Mouse (Mus musculus): ENCODE results near the gene Gm49405. TPM values are rescaled to one million over a fixed set of nuclear protein-coding genes. Genes with fewer than 3 reads are reported as not detected.

Gene Gm49405
- polyA plus RNA-seq, 1 experiment from 2014 or later: 1.1 TPM

DNA sequence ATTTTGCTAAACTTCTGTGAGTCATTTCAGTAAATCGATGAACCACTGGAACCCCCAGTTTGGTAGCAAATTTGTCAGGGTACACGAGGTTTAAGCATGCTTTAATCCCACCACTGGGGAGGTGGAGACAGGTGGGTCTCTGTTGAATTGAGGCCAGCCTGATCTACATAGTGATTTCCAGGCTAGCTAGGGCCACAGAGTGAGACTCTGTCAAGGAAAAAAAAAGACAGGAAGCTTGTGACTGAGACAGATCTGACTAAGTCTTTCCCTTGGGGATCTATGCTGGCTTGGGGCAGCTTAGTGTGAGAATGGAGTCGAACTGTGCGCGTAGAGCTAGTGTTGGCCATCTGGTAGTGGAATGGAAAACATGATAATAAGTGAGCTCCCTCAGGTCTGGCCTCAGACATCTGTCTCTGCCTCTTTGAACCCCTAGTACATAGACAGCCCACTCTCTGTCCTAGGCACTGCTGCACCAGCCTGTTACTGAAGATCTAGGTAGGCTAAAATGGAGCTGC is 52.1 kb downstream of the Gm49405 start:
- H3K9me3 ChIP-seq (ENCODE audit: low read length): no peaks in the 10 kb centered on the region
- no peak overlapping the region for H3K4me2 ChIP-seq (replicated peaks; ENCODE audit: low read depth, low read length)
- no peak overlapping the region for H3K27ac ChIP-seq (ENCODE audit: low read length)
- no peak for TF ChIP-seq EP300 (IDR thresholded peaks at IDR 0.05)
- TF ChIP-seq CTCF (IDR thresholded peaks at IDR 0.05): no peak
- H3K36me3 ChIP-seq (ENCODE audit: insufficient read depth, low read length): no peaks in the 10 kb centered on the region
- DNase-seq (ENCODE audit: low spot score) (no peak), ATAC-seq (no peak)
- no peaks in the 10 kb centered on the region for H3K27me3 ChIP-seq (replicated peaks; ENCODE audit: insufficient read depth, low read length)
- no peak overlapping the region for H3K9ac ChIP-seq (replicated peaks; ENCODE audit: low read depth)
- WGBS: 65% methylated on average over 5 of the region's 5 CpGs
- no peaks in the 10 kb centered on the region for H3K4me1 ChIP-seq (ENCODE audit: insufficient read depth, low read depth, low read length)
- H3K4me3 ChIP-seq (ENCODE audit: low read depth, low read length): no peak overlapping the region

DNA sequence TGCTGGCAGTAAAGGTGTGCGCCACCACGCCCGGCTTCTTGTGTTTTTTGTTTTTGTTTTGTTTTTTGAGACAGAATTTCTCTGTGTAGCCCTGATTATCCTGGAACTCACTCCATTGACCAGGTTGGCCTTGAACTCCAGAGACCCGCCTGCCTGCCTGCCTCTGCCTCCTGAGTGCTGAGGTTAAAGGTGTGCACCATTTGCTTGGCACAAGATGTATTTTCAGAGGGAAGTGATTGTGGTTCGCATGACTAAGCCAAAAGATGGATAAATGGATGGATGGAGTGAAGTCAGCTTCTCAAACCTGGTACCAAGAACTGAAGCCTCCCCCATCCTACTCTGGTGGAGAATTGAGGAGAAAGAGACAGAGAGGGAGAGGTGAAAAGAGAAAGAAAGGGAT is 54.2 kb downstream of the Gm49405 start:
- no peak for TF ChIP-seq CTCF (IDR thresholded peaks at IDR 0.05)
- TF ChIP-seq EP300 (IDR thresholded peaks at IDR 0.05): no peak
- 81% methylated on average over 5 of the region's 5 CpGs for WGBS
- Histone ChIP-seq H3K9me3 (ENCODE audit: low read length) (no peaks in the 10 kb centered on the region), H3K4me1 (ENCODE audit: insufficient read depth, low read depth, low read length) (no peaks in the 10 kb centered on the region), H3K4me3 (ENCODE audit: low read depth, low read length) (no peak overlapping the region), H3K27ac (ENCODE audit: low read length) (no peak overlapping the region), H3K4me2 (replicated peaks; ENCODE audit: low read depth, low read length) (no peak overlapping the region), H3K9ac (replicated peaks; ENCODE audit: low read depth) (no peak overlapping the region), H3K36me3 (ENCODE audit: insufficient read depth, low read length) (no peaks in the 10 kb centered on the region), H3K27me3 (replicated peaks; ENCODE audit: insufficient read depth, low read length) (no peaks in the 10 kb centered on the region)
- DNase-seq (ENCODE audit: low spot score) (no peak), ATAC-seq (no peak)

Other genes with a start within 250 kb of the Gm49405 start
- 20.5 and 23.7 TPM in 2 replicates for gene Kmt5b, start 233.2 kb upstream of the Gm49405 start, polyA plus RNA-seq (2015; fragmentation: Nextera tagmentation; extraction: Ambion mirVana)
- gene Chka, start 148.9 kb upstream of the Gm49405 start, polyA plus RNA-seq (2015; fragmentation: Nextera tagmentation; extraction: Ambion mirVana): 65.9 and 68.1 TPM in 2 replicates
- gene Tcirg1, start 93.5 kb upstream of the Gm49405 start, polyA plus RNA-seq (2015; fragmentation: Nextera tagmentation; extraction: Ambion mirVana): 31.8 and 33.1 TPM in 2 replicates
- gene Ndufs8, start 87.9 kb upstream of the Gm49405 start, polyA plus RNA-seq (2015; fragmentation: Nextera tagmentation; extraction: Ambion mirVana): 203 and 225 TPM in 2 replicates
- gene Aldh3b1, start 70.8 kb upstream of the Gm49405 start, polyA plus RNA-seq (2015; fragmentation: Nextera tagmentation; extraction: Ambion mirVana): 33.2 and 38.3 TPM in 2 replicates
- gene Unc93b1, start 65.4 kb upstream of the Gm49405 start, polyA plus RNA-seq (2015; fragmentation: Nextera tagmentation; extraction: Ambion mirVana): 40.0 and 45.5 TPM in 2 replicates
- 0.04 and 0.06 TPM in 2 replicates for gene Aldh3b3, start 42.0 kb upstream of the Gm49405 start, polyA plus RNA-seq (2015; fragmentation: Nextera tagmentation; extraction: Ambion mirVana)
- 0.47 and 0.71 TPM in 2 replicates for gene Aldh3b2, start 28.3 kb upstream of the Gm49405 start, polyA plus RNA-seq (2015; fragmentation: Nextera tagmentation; extraction: Ambion mirVana)
- gene Acy3, start 14.1 kb upstream of the Gm49405 start, polyA plus RNA-seq (2015; fragmentation: Nextera tagmentation; extraction: Ambion mirVana): 14.9 and 15.7 TPM in 2 replicates
- not detected in 2 replicates for gene Tbx10, start 7.9 kb upstream of the Gm49405 start, polyA plus RNA-seq (2015; fragmentation: Nextera tagmentation; extraction: Ambion mirVana)
- gene Nudt8, start within 50 bp of the Gm49405 start, polyA plus RNA-seq (2015; fragmentation: Nextera tagmentation; extraction: Ambion mirVana): 27.0 and 28.5 TPM in 2 replicates
- 1.9 and 2.0 TPM in 2 replicates for gene Doc2g, start 2.7 kb downstream of the Gm49405 start, polyA plus RNA-seq (2015; fragmentation: Nextera tagmentation; extraction: Ambion mirVana)
- gene Ndufv1, start 12.2 kb downstream of the Gm49405 start, polyA plus RNA-seq (2015; fragmentation: Nextera tagmentation; extraction: Ambion mirVana): 130 and 152 TPM in 2 replicates
- gene Gstp1, start 37.4 kb downstream of the Gm49405 start, polyA plus RNA-seq (2015; fragmentation: Nextera tagmentation; extraction: Ambion mirVana): 273 and 288 TPM in 2 replicates
- gene Gstp2, start 45.4 kb downstream of the Gm49405 start, polyA plus RNA-seq (2015; fragmentation: Nextera tagmentation; extraction: Ambion mirVana): 6.3 and 7.3 TPM in 2 replicates
- gene Gstp3, start 58.9 kb downstream of the Gm49405 start, polyA plus RNA-seq (2015; fragmentation: Nextera tagmentation; extraction: Ambion mirVana): 6.5 and 6.9 TPM in 2 replicates
- gene Cabp2, start 81.0 kb downstream of the Gm49405 start, polyA plus RNA-seq (2015; fragmentation: Nextera tagmentation; extraction: Ambion mirVana): not detected in 2 replicates
- gene Cdk2ap2, start 96.6 kb downstream of the Gm49405 start, polyA plus RNA-seq (2015; fragmentation: Nextera tagmentation; extraction: Ambion mirVana): 154 and 164 TPM in 2 replicates
- 17.0 and 18.9 TPM in 2 replicates for gene Pitpnm1, start 99.4 kb downstream of the Gm49405 start, polyA plus RNA-seq (2015; fragmentation: Nextera tagmentation; extraction: Ambion mirVana)
- 78.5 and 82.1 TPM in 2 replicates for gene Aip, start 125.2 kb downstream of the Gm49405 start, polyA plus RNA-seq (2015; fragmentation: Nextera tagmentation; extraction: Ambion mirVana)
- gene Gpr152, start 139.2 kb downstream of the Gm49405 start, polyA plus RNA-seq (2015; fragmentation: Nextera tagmentation; extraction: Ambion mirVana): not detected in 2 replicates
- gene Cabp4, start 143.4 kb downstream of the Gm49405 start, polyA plus RNA-seq (2015; fragmentation: Nextera tagmentation; extraction: Ambion mirVana): 0.08 and 0.10 TPM in 2 replicates
- gene Coro1b, start 148.0 kb downstream of the Gm49405 start, polyA plus RNA-seq (2015; fragmentation: Nextera tagmentation; extraction: Ambion mirVana): 183 and 192 TPM in 2 replicates
- gene Ptprcap, start 153.0 kb downstream of the Gm49405 start, polyA plus RNA-seq (2015; fragmentation: Nextera tagmentation; extraction: Ambion mirVana): 3.4 and 3.7 TPM in 2 replicates
- gene Rps6kb2, start 162.7 kb downstream of the Gm49405 start, polyA plus RNA-seq (2015; fragmentation: Nextera tagmentation; extraction: Ambion mirVana): 28.4 and 35.1 TPM in 2 replicates
- gene Carns1, start 174.9 kb downstream of the Gm49405 start, polyA plus RNA-seq (2015; fragmentation: Nextera tagmentation; extraction: Ambion mirVana): 1.8 and 2.6 TPM in 2 replicates
- gene Tbc1d10c, start 190.7 kb downstream of the Gm49405 start, polyA plus RNA-seq (2015; fragmentation: Nextera tagmentation; extraction: Ambion mirVana): 3.9 and 4.5 TPM in 2 replicates
- 619 and 631 TPM in 2 replicates for gene Ppp1ca, start 191.4 kb downstream of the Gm49405 start, polyA plus RNA-seq (2015; fragmentation: Nextera tagmentation; extraction: Ambion mirVana)
- gene Rad9a, start 201.0 kb downstream of the Gm49405 start, polyA plus RNA-seq (2015; fragmentation: Nextera tagmentation; extraction: Ambion mirVana): 14.1 and 14.3 TPM in 2 replicates
- 7.6 and 8.0 TPM in 2 replicates for gene Clcf1, start 213.6 kb downstream of the Gm49405 start, polyA plus RNA-seq (2015; fragmentation: Nextera tagmentation; extraction: Ambion mirVana)
- gene AC109138.7, start 213.7 kb downstream of the Gm49405 start, polyA plus RNA-seq (2015; fragmentation: Nextera tagmentation; extraction: Ambion mirVana): not detected in 2 replicates
- gene Pold4, start 231.3 kb downstream of the Gm49405 start, polyA plus RNA-seq (2015; fragmentation: Nextera tagmentation; extraction: Ambion mirVana): 58.6 and 63.6 TPM in 2 replicates